Mouse (Mus musculus): Measurements from ENCODE around the gene Mkln1.

- TF ChIP-seq GATA1 (IDR thresholded peaks at IDR 0.05; ENCODE audit: borderline replicate concordance, low read length) (no peak), FLI1 (IDR thresholded peaks at IDR 0.05; ENCODE audit: low read length) (no peak)
These were observed 1.2 kb upstream of the Mkln1 start for GRCm38 (mm10) chr6:31397308-31397707.

Data from megakaryocyte, embryonic 14.5 days (primary cell).